Mouse (Mus musculus): ENCODE results near the gene Fmo2. TPM values are rescaled to one million over a fixed set of nuclear protein-coding genes. Genes with fewer than 3 reads are reported as not detected.

Fmo2 gene
- 10 to 100 TPM; 12.2 to 13.8 TPM for total RNA-seq (2021)
- long read RNA-seq, experiment 1, full-length matches to known transcripts = 2 of 5 reads
- long read RNA-seq, experiment 1, partial matches to known transcripts = 0 of 5 reads
- long read RNA-seq, experiment 1, other reads (novel, unspliced or antisense) = 3 of 5 reads
- long read RNA-seq, experiment 2, full-length matches to known transcripts = 3 of 6 reads
- long read RNA-seq, experiment 2, partial matches to known transcripts = 1 of 6 reads
- long read RNA-seq, experiment 2, other reads (novel, unspliced or antisense) = 2 of 6 reads

- peak; percentile 64 for DNase-seq (ENCODE audit: low spot score)
Observed at GRCm38 (mm10) chr1:162897838-162898811, at the start of gene Fmo2. Gene Fmo2 (minus strand): TSS chr1:162898726.

GRCm38 (mm10) chr1:162947934-162948333, 49.4 kb upstream of the Fmo2 start:
- no peak for DNase-seq (ENCODE audit: low spot score)

- no peak for DNase-seq (ENCODE audit: low spot score)
Observed at GRCm38 (mm10) chr1:162946837-162947558, 48.5 kb upstream of the Fmo2 start.

- no peak for DNase-seq (ENCODE audit: low spot score)
Observed at GRCm38 (mm10) chr1:162943700-162944099, 45.2 kb upstream of the Fmo2 start.

GRCm38 (mm10) chr1:162938696-162939351, 40.3 kb upstream of the Fmo2 start:
- peak; percentile 22 for DNase-seq (ENCODE audit: low spot score)

GRCm38 (mm10) chr1:162937970-162938695, 39.6 kb upstream of the Fmo2 start:
- peak; percentile 47 for DNase-seq (ENCODE audit: low spot score)

GRCm38 (mm10) chr1:162937415-162937814, 38.9 kb upstream of the Fmo2 start, which contains the start of gene Fmo6:
Gene Fmo6 (minus strand): TSS chr1:162937515.
- DNase-seq (ENCODE audit: low spot score) = no peak

GRCm38 (mm10) chr1:162934374-162935012, 36.0 kb upstream of the Fmo2 start:
- no peak for DNase-seq (ENCODE audit: low spot score)

GRCm38 (mm10) chr1:162932386-162932785, 33.9 kb upstream of the Fmo2 start:
- no peak for DNase-seq (ENCODE audit: low spot score)

GRCm38 (mm10) chr1:162931880-162932279, 33.4 kb upstream of the Fmo2 start:
- no peak for DNase-seq (ENCODE audit: low spot score)

- DNase-seq (ENCODE audit: low spot score) = peak; percentile 13
Observed at GRCm38 (mm10) chr1:162931310-162931875, 32.9 kb upstream of the Fmo2 start.

- no peak for DNase-seq (ENCODE audit: low spot score)
Observed at GRCm38 (mm10) chr1:162930631-162931030, 32.1 kb upstream of the Fmo2 start.

- no peak for DNase-seq (ENCODE audit: low spot score)
Observed at GRCm38 (mm10) chr1:162929146-162929545, 30.6 kb upstream of the Fmo2 start.

GRCm38 (mm10) chr1:162925121-162925520, 26.6 kb upstream of the Fmo2 start:
- DNase-seq (ENCODE audit: low spot score) = no peak

- no peak for DNase-seq (ENCODE audit: low spot score)
Observed at GRCm38 (mm10) chr1:162916661-162917060, 18.1 kb upstream of the Fmo2 start.

GRCm38 (mm10) chr1:162914932-162915556, 16.5 kb upstream of the Fmo2 start:
- DNase-seq (ENCODE audit: low spot score) = no peak

- DNase-seq (ENCODE audit: low spot score) = no peak
Observed at GRCm38 (mm10) chr1:162912085-162912484, 13.6 kb upstream of the Fmo2 start.

- no peak for DNase-seq (ENCODE audit: low spot score)
Observed at GRCm38 (mm10) chr1:162901879-162902278, 3.4 kb upstream of the Fmo2 start.

- peak; percentile 67 for DNase-seq (ENCODE audit: low spot score)
Observed at GRCm38 (mm10) chr1:162895900-162896299, 2.6 kb downstream of the Fmo2 start.
